Mouse (Mus musculus) heart, adult 11 months (tissue): ENCODE data around the gene Trak1.
"Not testable (repeated sequence)": the region's sequence is repeated elsewhere in the genome, so short reads cannot be mapped to it uniquely, and the experiment has no call there.

ENCODE experiments used
- DNase-seq: peaks from one replicate; pipeline ENCODE4 v3.0.0; 2022

The Trak1 gene

GRCm38 (mm10) chr9:121443696-121444366, 146.5 kb downstream of the Trak1 start:
- DNase-seq, result peak; percentile 93

DNA sequence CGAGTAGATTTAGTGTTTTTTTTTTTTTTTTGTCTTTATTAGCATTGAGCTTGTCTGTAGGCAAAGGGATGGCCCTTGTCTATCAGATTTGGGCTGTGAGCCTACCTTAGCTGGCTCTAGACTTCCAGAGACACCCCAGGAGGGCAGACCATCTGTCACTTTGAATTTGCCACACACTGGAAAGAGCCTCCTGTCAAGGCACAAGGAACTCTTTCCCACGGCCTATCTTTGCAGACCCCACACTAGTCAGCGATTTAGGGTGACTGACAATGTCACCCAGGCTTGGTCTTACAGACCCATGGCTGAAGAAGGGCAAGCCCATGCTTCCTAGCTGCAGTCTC, 147.0 kb downstream of the Trak1 start:
- no peak for DNase-seq

GRCm38 (mm10) chr9:121445364-121445763, 148.1 kb downstream of the Trak1 start:
- no peak for DNase-seq

DNA sequence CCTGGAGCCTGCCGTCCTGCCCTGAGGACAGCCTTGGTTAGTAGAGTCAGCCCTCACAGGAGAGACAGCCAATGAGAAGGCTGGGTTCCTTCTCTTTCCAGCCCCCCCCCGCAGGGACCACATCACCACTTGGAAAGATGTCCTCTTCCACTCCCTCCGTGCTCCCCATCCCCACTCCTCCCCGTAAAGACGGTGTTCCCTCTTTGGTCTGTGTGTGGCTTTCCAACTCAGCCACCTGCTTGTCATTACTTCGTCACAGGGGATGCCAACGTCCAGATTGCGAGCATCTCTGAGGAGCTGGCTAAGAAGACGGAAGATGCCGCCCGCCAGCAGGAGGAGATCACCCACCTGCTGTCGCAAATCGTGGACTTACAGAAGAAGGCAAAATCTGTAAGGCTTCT, 149.1 kb downstream of the Trak1 start:
- DNase-seq, result no peak

DNA sequence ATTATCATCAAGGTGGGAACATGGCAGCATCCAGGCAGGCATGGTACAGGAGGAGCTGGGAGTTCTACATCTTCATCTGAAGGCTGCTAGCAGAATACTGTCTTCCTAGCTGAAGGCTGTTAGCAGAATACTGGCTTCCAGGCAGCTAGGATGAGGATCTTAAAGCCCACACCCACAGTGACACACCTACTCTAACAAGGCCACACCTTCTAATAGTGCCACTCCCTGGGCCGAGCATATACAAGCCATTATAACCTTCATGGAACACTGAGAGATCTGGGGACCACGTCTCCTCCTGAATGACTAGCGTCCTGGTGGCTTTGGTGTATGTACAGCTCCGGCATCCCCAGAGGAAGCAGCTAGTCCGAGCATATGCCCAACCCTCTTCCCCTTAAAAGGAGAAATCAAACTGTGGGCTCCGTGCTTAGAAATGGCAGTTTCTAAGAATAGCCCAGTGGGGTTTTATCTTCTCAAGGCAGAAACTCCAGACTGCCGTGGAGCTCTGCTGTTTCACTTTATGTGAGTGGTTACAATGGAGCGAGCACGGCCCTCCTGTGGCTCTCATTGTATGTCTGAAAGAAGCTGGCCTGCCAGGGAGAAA, 155.1 kb downstream of the Trak1 start:
- not testable (repeated sequence) for DNase-seq

DNA sequence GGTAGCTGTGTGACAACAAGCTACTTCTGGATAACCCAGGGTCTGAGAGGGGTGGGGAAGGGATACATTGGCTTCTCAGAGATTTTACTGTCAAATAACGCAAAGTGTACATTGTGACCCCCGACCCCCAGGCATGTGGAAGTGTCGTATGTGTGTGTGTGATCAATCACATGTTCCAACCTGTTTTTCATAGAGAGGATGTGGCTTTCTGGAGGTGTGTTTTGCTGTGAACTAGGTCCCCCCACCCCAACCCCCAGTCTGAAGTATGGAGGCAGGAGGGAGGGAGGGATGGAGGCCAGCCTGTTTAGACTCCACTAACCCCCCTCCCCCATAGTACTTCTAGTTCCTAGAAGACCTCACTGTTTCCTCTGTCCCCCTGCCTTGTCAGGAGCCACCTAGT, 157.6 kb downstream of the Trak1 start:
- DNase-seq, result no peak

DNA sequence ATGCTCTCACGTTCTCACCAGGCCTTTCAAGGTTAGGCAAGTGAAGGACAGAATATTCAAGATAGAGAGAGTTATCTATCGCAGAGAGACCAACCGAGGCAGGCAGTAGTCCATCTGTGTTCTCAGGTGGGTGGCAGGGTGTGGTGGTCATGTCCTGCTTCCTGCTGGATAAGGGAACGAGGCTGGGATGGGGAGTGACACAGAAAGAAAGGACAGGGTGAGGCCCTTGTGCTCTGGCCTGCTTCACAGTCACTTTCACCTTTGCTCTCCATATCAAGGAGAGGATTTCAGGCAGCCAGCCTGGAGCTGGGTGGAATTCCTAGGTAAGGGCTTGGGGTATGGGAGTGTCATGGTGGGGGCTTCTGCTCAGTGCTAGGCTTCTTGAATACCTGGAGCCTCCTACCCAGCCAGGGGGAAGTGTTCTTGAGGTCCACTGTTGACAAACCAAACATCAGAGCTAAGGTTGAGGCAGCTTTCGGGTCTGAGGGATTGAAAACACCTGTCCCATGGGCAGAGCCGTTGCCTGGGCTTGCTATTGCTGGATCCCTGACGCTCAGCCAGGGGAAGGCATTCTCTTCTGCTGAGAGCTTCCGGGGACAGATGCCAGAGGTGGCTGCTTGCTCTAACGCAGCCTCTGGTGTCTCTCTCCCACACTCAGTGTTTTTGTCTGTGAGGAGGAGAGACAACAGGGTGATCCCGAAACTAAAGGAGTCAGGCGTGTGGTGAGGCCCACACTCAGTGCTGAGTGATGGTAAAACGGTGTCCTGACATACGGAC, 159.6 kb downstream of the Trak1 start:
- DNase-seq, result peak; percentile 93

- DNase-seq, result no peak
Measured at GRCm38 (mm10) chr9:121458466-121458865, 161.2 kb downstream of the Trak1 start.

DNA sequence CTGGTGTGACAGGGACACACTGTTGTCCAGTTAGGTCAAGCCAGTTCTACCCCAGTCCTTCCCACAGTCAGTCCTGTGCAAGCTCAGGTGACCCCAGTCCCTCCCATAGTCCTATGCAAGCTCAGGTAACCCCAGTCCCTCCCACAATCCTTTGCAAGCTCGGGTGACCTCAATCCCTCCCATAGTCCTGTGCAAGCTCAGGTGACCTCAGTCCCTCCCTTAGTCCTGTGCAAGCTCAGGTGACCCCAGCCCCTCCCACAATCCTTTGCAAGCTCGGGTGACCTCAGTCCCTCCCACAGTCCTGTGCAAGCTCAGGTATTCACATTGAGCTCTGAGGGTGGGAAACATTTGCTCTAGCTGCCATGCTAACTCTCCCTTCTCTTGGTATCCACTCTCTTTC, 162.6 kb downstream of the Trak1 start:
- DNase-seq, result no peak

DNA sequence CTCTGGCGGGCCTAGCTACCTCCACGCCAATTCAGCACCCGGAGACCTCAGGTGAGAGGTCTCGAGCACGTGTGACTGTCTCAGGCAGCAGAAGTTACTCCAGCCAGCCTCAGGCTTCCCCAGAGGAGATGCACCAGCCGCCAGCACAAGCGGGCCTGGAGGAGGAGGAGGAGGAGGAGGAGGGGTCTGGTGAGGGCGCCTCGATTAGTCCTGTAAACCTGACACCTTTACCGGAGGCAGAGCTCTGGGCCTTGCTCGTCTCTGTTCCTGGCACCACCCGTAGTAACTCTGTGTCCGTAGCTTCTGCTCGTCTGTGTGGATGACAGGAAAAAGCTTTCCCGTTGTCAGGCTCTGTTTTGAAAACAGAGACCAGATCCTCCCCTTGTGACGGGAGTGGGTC, 163.2 kb downstream of the Trak1 start:
- no peak for DNase-seq

DNA sequence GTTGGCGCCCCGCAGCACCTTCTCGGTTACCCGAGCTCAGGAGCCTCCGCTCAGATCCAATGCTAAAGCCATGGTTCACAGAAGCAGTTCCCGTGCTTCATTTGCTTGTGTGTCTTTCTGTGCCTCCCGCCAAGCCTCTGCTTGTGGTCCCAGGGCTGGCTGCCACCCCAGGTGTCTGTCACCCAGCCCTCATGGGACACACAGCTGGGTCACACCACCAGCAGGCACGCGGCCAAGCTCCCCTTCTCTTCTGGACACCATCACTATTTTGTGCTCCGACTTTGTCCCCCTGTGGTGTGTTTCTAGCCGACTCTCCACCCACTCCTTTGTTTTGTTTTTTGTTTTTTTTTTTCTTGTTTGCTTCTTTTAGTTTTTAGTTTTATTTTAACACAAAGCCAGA, 170.2 kb downstream of the Trak1 start:
- DNase-seq, result no peak

GRCm38 (mm10) chr9:121469711-121470110, 172.4 kb downstream of the Trak1 start:
- DNase-seq, result no peak

- no peak for DNase-seq
Measured at GRCm38 (mm10) chr9:121474771-121475170, 177.5 kb downstream of the Trak1 start.

DNA sequence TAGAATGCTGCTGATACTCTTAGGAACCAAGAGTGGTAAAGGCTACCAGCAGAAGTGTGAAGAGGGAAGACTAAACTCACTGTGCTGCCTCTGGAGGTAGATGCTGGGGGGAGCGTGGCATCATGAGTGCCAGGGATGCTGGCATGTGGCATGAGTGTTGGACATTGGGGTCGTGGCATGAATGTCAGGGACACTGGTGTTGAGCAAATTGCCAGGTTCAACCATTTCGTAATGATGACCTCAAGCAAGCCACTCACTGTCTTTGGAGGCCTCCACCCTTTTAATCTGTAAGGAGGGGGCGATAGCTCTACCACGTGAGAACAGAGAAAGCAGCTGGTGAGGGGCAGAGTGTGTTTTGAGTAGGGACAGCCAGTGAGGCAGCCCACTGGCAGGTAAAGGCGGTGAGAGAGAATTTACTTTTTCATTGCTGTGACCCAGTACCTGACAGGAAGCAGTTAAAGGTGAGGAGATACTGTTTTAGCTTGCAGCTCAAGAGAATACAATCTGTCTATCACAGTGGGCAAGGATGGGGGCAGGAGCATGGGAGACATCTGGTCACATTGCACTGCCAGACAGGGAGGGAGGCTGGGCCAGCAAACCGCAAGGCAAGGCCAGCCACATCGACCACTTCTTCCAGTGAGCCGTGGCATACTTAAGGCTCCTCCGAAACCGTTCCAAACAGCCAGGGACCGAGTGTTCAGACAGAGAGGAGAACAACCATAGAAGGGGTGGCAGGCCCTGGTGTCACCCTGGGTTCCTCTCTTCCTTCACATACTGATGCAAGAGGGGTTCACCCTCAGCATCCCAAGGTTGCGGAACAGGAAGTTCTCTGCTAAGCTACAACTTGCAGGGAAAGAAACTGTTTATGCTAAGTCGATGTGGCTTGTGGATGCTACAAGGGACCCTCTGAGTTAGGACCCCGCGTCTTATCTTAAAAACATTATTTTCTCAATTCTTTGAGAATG, 178.5 kb downstream of the Trak1 start:
- no peak for DNase-seq

DNA sequence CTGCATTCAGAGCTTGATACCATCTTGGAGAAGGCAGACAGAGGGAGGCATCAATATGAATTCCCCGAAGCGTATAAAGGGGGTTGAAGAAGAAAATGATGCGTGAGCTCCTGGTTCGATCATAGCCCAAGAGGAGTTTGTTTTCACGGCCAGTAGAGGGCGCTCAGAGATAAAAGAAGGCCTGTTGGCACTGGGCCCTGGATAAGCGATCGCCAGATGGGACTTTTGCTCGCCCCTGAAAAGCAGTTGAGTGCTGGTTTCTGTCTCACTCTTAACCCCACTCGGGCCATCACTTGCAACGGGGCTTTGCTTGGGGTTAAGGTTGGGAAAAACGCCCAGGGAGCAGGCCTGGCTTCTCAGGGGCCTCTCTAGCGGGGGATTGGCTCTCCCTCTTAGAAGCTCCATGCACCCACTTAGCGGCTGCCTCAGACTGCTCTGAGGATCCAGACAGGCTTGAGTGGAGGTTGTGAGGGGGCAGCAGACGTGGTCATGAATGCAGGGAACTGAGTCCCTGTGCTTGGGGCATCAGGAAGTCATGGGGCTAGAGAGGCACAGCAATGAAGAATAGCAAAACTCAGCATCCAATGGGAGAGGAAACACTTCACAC, 180.1 kb downstream of the Trak1 start:
- peak; percentile 94 for DNase-seq

- DNase-seq, result no peak
Measured at GRCm38 (mm10) chr9:121479453-121479852, 182.2 kb downstream of the Trak1 start.

GRCm38 (mm10) chr9:121487216-121487615, 189.9 kb downstream of the Trak1 start:
- DNase-seq, result no peak

DNA sequence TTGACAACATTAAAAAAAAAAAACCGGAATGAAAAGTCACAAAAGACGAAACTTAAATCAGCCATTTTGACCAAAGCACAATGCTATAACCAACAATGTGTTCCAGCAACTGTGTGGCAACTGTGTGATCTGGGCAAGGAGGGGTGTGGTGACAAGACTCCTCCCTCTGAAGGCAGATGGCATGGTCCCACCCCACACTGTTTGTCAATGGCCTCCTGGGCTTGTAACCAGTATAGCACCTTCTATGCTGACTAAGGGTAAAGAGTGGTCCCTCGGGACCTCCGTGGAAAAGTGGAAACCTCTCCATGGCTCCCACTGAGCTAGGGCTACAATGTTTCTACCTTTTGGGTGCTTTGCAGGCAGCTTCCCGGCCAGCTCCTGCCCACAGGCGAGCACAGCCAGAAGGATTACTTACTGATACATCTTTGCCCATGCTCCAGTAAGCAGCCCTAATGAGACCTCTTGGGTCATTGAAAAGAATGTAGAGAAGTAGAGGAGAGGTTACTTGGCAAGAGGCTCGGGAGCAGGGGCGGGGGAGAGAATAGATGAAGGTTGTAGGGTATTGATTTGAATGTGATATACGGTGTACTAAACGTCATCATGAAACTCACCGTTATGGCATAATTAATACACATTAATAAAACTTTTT, 194.4 kb downstream of the Trak1 start:
- no peak for DNase-seq

- DNase-seq, result no peak
Measured at GRCm38 (mm10) chr9:121494006-121494767, 196.9 kb downstream of the Trak1 start.

DNA sequence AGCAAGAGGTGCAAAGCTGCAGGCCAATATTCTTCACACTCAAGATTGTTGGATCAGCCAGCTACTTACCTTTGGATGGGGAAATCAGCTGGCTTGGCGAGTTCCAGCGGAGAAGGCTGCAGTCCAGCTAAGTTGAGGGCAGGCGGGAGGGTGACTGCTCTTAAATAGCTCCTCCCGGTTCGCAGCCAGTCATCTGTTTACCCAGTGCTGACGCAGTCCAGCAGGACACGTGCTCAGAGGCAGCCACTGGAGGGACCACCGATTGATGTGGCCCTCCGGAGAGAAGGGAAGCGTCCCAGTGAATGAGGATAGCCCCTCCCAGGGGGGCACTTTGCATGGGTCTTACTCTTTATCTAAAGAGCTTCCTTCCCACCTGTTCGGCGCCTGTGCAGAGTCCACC, 198.2 kb downstream of the Trak1 start, which contains the start of gene Cck:
Gene Cck (minus strand): TSS at position 166 of the 400 bp plus-strand sequence.
- peak; percentile 94 for DNase-seq

GRCm38 (mm10) chr9:121496102-121496501, 198.8 kb downstream of the Trak1 start:
- DNase-seq, result no peak
